Mouse (Mus musculus) megakaryocyte, embryonic 14.5 days (primary cell): ENCODE data around the gene Unc45b.

ENCODE experiments used
- FLI1 ChIP-seq: IDR thresholded peaks from 2 replicates; pipeline ENCODE4 v1.6.1; 2012; ENCODE audit warnings: low read length, inconsistent platforms, mixed read lengths
- GATA1 ChIP-seq: IDR thresholded peaks from 3 replicates; pipeline ENCODE4 v1.6.1; 2012; ENCODE audit warnings: mixed read lengths, low read length, inconsistent platforms, borderline replicate concordance

DNA sequence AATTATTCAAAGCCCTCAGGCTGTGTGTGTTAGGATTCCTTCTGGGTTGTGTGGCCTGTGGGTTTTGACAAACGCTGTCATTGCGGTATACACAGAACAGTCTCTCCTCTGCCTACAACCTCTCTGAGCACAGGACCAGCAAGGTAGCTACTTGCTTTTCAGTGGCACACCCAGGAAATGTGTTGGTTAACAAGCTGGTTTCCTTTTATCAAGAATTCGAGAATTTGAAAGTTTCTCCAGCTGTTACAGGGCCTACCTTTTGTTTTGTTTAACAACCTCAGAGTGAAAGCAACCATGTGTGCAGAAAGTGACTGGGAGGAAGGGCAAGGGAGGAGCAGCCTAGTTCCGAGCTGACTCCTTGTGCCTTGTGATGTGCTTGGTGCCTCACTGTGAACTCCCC, 37.1 kb downstream of the Unc45b start:
- TF ChIP-seq GATA1 (no peak), FLI1 (no peak)
